Mouse (Mus musculus): ENCODE data around the gene Gm10320. TPM values are rescaled to one million over a fixed set of nuclear protein-coding genes. Genes with fewer than 3 reads are reported as not detected.

The Gm10320 gene
- 1.1 and 1.2 TPM in 2 replicates for polyA plus RNA-seq (2016; fragmentation: Nextera tagmentation; extraction: Ambion mirVana)

DNA sequence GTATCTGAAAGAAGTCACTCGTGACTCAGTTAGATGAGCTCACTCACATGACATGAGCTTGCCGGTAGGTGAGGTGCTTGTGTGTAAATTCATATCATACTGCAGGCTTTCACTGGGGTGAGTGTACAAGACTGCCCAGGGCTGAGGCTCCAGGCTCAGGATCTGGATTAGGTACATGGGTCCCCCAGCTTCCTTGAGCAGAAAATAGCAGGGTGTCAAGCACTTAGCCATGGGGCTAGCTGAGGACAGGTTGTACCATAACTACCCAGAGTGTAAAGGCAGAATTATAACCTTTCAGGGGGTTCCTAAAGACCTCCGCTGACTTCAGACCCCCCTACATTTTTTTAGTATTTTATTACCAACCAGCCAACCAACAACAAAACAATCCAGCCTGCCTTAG is at the start of gene Gm10320:
Gene Gm10320 (minus strand): TSS at position 93 of the 400 bp plus-strand sequence.
- Histone ChIP-seq H3K27ac (replicated peaks) (no peak within 1 kb of the TSS), H3K4me1 (peaks cover 4% of the 10 kb centered on the region), H3K36me3 (no peaks in the 10 kb centered on the region), H3K4me3 (no peak within 1 kb of the TSS), H3K9me3 (replicated peaks) (no peaks in the 10 kb centered on the region), H3K27me3 (ENCODE audit: low read depth, poor library complexity, severe bottlenecking) (peaks cover 33% of the 10 kb centered on the region)
- 85% methylated on average over 3 of the region's 3 CpGs for WGBS
- DNase-seq (ENCODE audit: low spot score): no peak

DNA sequence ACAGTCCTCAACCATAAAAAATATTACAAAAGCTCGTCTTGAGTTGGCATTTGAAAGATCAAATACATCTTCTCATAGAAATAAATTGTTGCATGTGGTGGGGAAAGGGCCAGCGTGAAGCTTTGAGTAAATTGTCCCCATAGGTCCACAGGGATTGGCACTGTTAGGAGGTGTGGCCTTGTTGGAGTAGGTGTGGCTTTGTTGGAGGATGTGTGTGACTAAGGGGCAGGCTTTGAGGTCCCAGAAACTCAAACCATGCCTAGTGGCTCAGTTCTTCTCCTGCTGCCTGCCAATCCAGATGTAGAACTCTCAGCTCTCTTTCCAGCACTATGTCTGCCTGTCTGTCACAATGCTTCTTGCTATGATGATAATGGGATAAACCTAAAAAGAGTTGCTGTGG is 49.8 kb upstream of the Gm10320 start:
- Histone ChIP-seq H3K27ac (replicated peaks) (no peak overlapping the region), H3K4me3 (no peak overlapping the region), H3K27me3 (ENCODE audit: low read depth, poor library complexity, severe bottlenecking) (peaks cover 86% of the 10 kb centered on the region), H3K4me1 (peaks cover 24% of the 10 kb centered on the region), H3K36me3 (no peaks in the 10 kb centered on the region), H3K9me3 (replicated peaks) (no peaks in the 10 kb centered on the region; the same call in 1 of the 2 replicates)
- peak; percentile 3 for DNase-seq (ENCODE audit: low spot score)
- WGBS: 86% methylated on average over 2 of the region's 2 CpGs

DNA sequence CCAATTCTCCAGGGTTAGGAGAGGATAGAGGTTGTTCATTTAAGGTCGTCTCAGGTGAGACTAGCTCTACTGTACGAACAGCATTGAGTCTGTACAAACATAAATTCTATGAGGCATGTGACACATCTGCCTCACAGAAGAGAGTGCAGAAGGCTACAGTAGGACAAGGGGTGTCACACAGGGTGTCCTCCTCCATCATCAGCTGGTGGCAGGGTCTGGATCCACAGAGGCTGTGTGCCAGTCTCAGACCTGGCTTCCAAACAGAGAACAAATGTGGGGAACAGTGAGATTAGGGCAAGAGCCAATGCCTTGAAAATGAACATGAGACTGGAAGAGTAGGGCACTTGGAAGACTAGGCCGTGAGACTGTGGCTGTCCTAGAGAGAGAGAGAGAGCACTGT is 48.4 kb upstream of the Gm10320 start:
- 93% methylated on average over 3 of the region's 3 CpGs for WGBS
- H3K9me3 ChIP-seq (replicated peaks): no peaks in the 10 kb centered on the region; the same call in 1 of the 2 replicates
- no peak overlapping the region for H3K4me3 ChIP-seq
- H3K27me3 ChIP-seq (ENCODE audit: low read depth, poor library complexity, severe bottlenecking): peaks cover 96% of the 10 kb centered on the region
- H3K36me3 ChIP-seq: no peaks in the 10 kb centered on the region
- H3K4me1 ChIP-seq: peaks cover 12% of the 10 kb centered on the region
- no peak overlapping the region for H3K27ac ChIP-seq (replicated peaks)
- peak; percentile 10 for DNase-seq (ENCODE audit: low spot score)

DNA sequence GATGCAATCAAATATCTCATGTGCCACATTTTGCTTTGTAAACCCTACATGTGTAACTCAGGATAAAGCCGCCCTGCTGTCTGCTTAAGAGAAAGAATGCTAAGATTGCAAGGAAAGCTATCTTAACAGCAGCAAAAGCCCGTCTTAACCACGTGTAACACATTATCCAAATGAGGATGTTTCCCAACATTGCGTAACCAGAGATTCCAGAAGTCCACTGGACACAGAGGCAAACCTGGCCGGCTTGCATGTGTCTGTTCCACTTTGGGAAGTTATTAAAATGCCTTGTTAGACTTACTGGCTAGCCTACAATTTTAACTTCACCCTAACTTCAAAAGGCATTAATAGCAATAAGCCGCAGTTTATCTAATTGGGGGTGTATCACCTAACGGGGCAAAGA is 47.5 kb upstream of the Gm10320 start:
- WGBS: 76% methylated on average over 7 of the region's 7 CpGs
- Histone ChIP-seq H3K36me3 (no peaks in the 10 kb centered on the region), H3K27me3 (ENCODE audit: low read depth, poor library complexity, severe bottlenecking) (peaks cover 96% of the 10 kb centered on the region)

GRCm38 (mm10) chr13:98538587-98538986 is 46.8 kb upstream of the Gm10320 start:
- H3K4me3 ChIP-seq: no peak overlapping the region
- H3K4me1 ChIP-seq: peaks cover 18% of the 10 kb centered on the region
- DNase-seq (ENCODE audit: low spot score): no peak
- no peaks in the 10 kb centered on the region; the same call in 1 of the 2 replicates for H3K9me3 ChIP-seq (replicated peaks)
- H3K27ac ChIP-seq (replicated peaks): no peak overlapping the region
- WGBS: 83% methylated on average over 5 of the region's 5 CpGs
- H3K36me3 ChIP-seq: no peaks in the 10 kb centered on the region
- peaks cover 96% of the 10 kb centered on the region for H3K27me3 ChIP-seq (ENCODE audit: low read depth, poor library complexity, severe bottlenecking)

More for the DNA sequence above, 47.5 kb upstream of the Gm10320 start:
- no peak for DNase-seq (ENCODE audit: low spot score)
- no peak overlapping the region for H3K27ac ChIP-seq (replicated peaks)
- H3K4me1 ChIP-seq: peaks cover 14% of the 10 kb centered on the region
- H3K4me3 ChIP-seq: no peak overlapping the region
- H3K9me3 ChIP-seq (replicated peaks): no peaks in the 10 kb centered on the region; the same call in 1 of the 2 replicates

DNA sequence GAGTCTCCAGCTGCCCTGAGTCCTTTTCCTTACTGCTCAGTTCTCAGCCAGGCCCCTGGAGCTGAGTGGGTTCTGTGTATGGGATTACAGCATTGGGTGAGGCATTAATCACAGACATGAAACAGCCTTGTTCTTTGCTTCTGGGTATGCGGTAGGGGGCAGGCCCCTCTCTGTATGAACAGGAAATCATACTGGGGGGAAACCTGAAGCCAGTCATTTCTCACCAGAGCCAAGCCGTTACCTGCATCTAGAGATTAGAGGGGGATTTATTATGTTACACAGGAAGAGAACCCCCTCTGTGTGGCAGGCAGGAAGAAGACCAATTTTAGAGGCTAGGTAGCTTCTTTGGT is 43.1 kb upstream of the Gm10320 start:
- peaks cover 96% of the 10 kb centered on the region for H3K27me3 ChIP-seq (ENCODE audit: low read depth, poor library complexity, severe bottlenecking)
- no peaks in the 10 kb centered on the region; the same call in 1 of the 2 replicates for H3K36me3 ChIP-seq
- WGBS: 49% methylated on average over 2 of the region's 2 CpGs
- peaks cover 11% of the 10 kb centered on the region; the same call in 1 of the 2 replicates for H3K9me3 ChIP-seq (replicated peaks)
- 0 out of 2 replicates have a peak overlapping the region, but pooled peaks have one; percentile 33 for H3K27ac ChIP-seq (replicated peaks)
- DNase-seq (ENCODE audit: low spot score): no peak
- peaks cover 48% of the 10 kb centered on the region for H3K4me1 ChIP-seq
- H3K4me3 ChIP-seq: 0 out of 2 replicates have a peak overlapping the region, but pooled peaks have one; percentile 30

- Histone ChIP-seq H3K4me1 (peaks cover 48% of the 10 kb centered on the region), H3K9me3 (replicated peaks) (peaks cover 12% of the 10 kb centered on the region; the same call in 1 of the 2 replicates), H3K27ac (replicated peaks) (0 out of 2 replicates have a peak overlapping the region, but pooled peaks have one; percentile 33), H3K36me3 (no peaks in the 10 kb centered on the region; the same call in 1 of the 2 replicates), H3K4me3 (peak overlapping the region; percentile 30; the same call in 1 of the 2 replicates), H3K27me3 (ENCODE audit: low read depth, poor library complexity, severe bottlenecking) (peaks cover 91% of the 10 kb centered on the region)
- 29% methylated on average over 18 of the region's 18 CpGs for WGBS
- peak; percentile 70 for DNase-seq (ENCODE audit: low spot score)
Measured at GRCm38 (mm10) chr13:98534190-98534912, 42.5 kb upstream of the Gm10320 start.

DNA sequence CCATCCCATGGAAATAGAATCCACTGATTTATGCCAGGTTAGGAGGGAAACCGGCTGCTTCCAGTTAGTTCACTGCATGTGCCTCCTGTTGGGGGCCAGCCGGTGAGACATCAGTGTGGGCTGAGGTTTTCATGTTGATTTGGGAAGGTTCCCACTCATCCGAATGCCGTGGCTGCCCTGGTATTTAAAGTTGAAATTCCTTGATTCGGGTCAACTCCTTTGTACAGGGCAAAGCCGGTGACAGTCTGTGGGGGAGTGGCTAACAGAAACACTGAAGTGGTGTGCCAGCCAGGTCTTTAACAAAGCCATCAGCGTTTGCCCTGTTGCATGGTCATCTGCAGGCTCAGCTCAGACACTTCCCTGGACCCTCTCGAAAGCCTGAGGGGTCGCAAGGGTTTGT is 41.6 kb upstream of the Gm10320 start:
- 0 out of 2 replicates have a peak overlapping the region, but pooled peaks have one; percentile 3 for H3K4me3 ChIP-seq
- no peak overlapping the region for H3K27ac ChIP-seq (replicated peaks)
- peak; percentile 51 for DNase-seq (ENCODE audit: low spot score)
- H3K27me3 ChIP-seq (ENCODE audit: low read depth, poor library complexity, severe bottlenecking): peaks cover 81% of the 10 kb centered on the region
- no peaks in the 10 kb centered on the region; the same call in 1 of the 2 replicates for H3K36me3 ChIP-seq
- peaks cover 12% of the 10 kb centered on the region; the same call in 1 of the 2 replicates for H3K9me3 ChIP-seq (replicated peaks)
- WGBS: 19% methylated on average over 9 of the region's 9 CpGs
- H3K4me1 ChIP-seq: peaks cover 48% of the 10 kb centered on the region

DNA sequence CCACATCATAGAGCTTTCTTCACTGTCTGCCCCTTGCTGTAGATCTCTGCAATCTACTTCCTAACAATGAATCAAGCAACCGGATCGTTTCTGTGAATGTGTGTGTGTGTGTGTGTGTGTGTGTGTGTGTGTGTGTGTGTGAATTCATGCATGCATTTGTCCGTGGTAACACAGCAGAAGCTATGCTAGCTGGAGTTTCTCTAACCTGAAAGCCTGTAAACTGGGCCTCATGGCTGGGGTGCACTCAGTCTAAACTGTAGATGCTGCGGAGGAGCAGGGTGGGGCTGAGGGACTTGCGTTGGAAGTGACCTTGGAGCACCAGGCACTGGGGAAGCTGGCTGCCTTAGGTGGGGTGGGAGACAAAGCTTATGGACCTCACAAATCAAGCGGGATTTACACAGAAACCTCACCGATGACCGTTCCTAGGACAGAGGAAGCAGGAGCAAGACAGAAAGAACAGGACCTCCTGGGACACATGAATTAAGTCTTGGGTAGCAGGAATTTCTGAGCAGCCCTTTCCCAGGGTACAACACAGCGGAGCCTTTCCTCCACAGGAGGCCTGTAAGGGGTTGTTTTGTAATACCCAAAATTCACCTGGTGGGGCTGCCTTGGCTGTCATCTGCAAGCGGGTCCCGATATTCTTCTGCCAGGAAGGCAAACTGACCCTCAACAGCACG is 41.0 kb upstream of the Gm10320 start:
- no peaks in the 10 kb centered on the region; the same call in 1 of the 2 replicates for H3K36me3 ChIP-seq
- H3K27ac ChIP-seq (replicated peaks): no peak overlapping the region
- no peak overlapping the region for H3K4me3 ChIP-seq
- DNase-seq (ENCODE audit: low spot score): no peak
- H3K27me3 ChIP-seq (ENCODE audit: low read depth, poor library complexity, severe bottlenecking): peaks cover 76% of the 10 kb centered on the region
- 62% methylated on average over 12 of the region's 12 CpGs for WGBS
- peaks cover 48% of the 10 kb centered on the region for H3K4me1 ChIP-seq
- H3K9me3 ChIP-seq (replicated peaks): peaks cover 12% of the 10 kb centered on the region; the same call in 1 of the 2 replicates

DNA sequence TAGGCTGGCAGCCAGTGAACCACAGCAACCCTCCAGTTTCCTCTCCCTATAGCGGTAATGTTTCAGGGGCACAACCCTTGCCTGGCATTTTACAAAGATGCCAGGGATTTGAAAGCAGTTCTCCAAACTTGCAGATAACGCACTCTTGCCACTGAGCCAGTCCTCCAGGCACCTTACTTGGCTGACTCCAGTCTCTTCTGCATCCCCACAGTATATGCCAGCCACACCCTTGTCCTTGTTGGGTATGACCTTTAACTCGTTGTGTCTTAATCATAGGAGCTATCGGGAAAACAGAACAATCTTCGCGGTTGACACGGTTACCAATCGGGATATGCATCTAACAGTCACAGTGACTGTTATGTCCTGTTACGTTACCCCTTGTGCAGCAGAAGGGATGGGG is 40.2 kb upstream of the Gm10320 start:
- no peak for DNase-seq (ENCODE audit: low spot score)
- peaks cover 48% of the 10 kb centered on the region for H3K4me1 ChIP-seq
- H3K4me3 ChIP-seq: no peak overlapping the region
- no peak overlapping the region for H3K27ac ChIP-seq (replicated peaks)
- H3K9me3 ChIP-seq (replicated peaks): peaks cover 12% of the 10 kb centered on the region; the same call in 1 of the 2 replicates
- 90% methylated on average over 9 of the region's 9 CpGs for WGBS
- no peaks in the 10 kb centered on the region; the same call in 1 of the 2 replicates for H3K36me3 ChIP-seq
- H3K27me3 ChIP-seq (ENCODE audit: low read depth, poor library complexity, severe bottlenecking): peaks cover 67% of the 10 kb centered on the region

DNA sequence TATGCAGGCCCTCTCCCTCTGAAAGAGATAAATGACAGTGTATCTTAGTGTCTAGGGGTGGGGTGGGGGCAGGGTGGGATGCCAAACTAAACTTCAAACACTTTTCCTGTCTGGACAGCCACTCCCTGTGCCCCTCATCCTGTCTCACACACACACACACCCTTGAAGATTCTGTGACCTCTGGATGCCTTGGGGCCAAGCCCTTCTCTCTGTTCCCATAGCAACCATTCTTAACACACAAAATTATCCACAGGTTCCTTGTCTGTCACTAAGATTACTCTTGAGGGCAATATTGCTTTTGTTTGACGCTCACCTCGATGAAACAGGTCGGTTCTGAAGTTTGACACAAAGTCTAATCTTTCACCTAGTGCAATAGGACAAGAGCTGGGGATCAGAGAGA is 39.5 kb upstream of the Gm10320 start:
- DNase-seq (ENCODE audit: low spot score): peak; percentile 38
- H3K27ac ChIP-seq (replicated peaks): 0 out of 2 replicates have a peak overlapping the region, but pooled peaks have one; percentile 23
- peaks cover 60% of the 10 kb centered on the region for H3K27me3 ChIP-seq (ENCODE audit: low read depth, poor library complexity, severe bottlenecking)
- peaks cover 48% of the 10 kb centered on the region for H3K4me1 ChIP-seq
- H3K9me3 ChIP-seq (replicated peaks): peaks cover 12% of the 10 kb centered on the region; the same call in 1 of the 2 replicates
- no peak overlapping the region for H3K4me3 ChIP-seq
- no peaks in the 10 kb centered on the region; the same call in 1 of the 2 replicates for H3K36me3 ChIP-seq
- WGBS: 29% methylated on average over 3 of the region's 3 CpGs

- H3K27me3 ChIP-seq (ENCODE audit: low read depth, poor library complexity, severe bottlenecking): peaks cover 56% of the 10 kb centered on the region
- H3K4me3 ChIP-seq: no peak overlapping the region
- H3K4me1 ChIP-seq: peaks cover 6% of the 10 kb centered on the region
- no peak overlapping the region for H3K27ac ChIP-seq (replicated peaks)
- 88% methylated on average over 6 of the region's 6 CpGs for WGBS
- DNase-seq (ENCODE audit: low spot score): peak; percentile 8
- H3K36me3 ChIP-seq: no peaks in the 10 kb centered on the region
- 0 out of 2 replicates have a peak, but pooled peaks cover 5% of the 10 kb centered on the region for H3K9me3 ChIP-seq (replicated peaks)
Measured at GRCm38 (mm10) chr13:98523719-98524316, 32.0 kb upstream of the Gm10320 start.

Measured in midbrain, embryonic 10.5 days (tissue).